Mouse (Mus musculus): Measurements from ENCODE around the gene Serpina16. TPM values are rescaled to one million over a fixed set of nuclear protein-coding genes. Genes with fewer than 3 reads are reported as not detected.

Gene Serpina16
- polyA plus RNA-seq, 1 experiment from 2014 or later = not detected

GRCm38 (mm10) chr12:103656848-103657626 is 18.9 kb downstream of the Serpina16 start, which contains the start of gene Serpina6:
Serpina6 (minus strand) TSS chr12:103657212.
- Histone ChIP-seq H3K4me2 (no peak within 1 kb of the TSS), H3K27ac (no peak within 1 kb of the TSS), H3K4me3 (no peak within 1 kb of the TSS), H3K9me3 (replicated peaks) (no peaks in the 10 kb centered on the region), H3K4me1 (replicated peaks) (no peaks in the 10 kb centered on the region), H3K27me3 (no peaks in the 10 kb centered on the region), H3K9ac (no peak within 1 kb of the TSS), H3K36me3 (no peaks in the 10 kb centered on the region)
- 75% methylated on average over 9 of the region's 9 CpGs for WGBS
- ATAC-seq (replicated peaks; ENCODE audit: insufficient number of reproducible peaks, insufficient read depth, low FRiP score, low read depth) = no peak

DNA sequence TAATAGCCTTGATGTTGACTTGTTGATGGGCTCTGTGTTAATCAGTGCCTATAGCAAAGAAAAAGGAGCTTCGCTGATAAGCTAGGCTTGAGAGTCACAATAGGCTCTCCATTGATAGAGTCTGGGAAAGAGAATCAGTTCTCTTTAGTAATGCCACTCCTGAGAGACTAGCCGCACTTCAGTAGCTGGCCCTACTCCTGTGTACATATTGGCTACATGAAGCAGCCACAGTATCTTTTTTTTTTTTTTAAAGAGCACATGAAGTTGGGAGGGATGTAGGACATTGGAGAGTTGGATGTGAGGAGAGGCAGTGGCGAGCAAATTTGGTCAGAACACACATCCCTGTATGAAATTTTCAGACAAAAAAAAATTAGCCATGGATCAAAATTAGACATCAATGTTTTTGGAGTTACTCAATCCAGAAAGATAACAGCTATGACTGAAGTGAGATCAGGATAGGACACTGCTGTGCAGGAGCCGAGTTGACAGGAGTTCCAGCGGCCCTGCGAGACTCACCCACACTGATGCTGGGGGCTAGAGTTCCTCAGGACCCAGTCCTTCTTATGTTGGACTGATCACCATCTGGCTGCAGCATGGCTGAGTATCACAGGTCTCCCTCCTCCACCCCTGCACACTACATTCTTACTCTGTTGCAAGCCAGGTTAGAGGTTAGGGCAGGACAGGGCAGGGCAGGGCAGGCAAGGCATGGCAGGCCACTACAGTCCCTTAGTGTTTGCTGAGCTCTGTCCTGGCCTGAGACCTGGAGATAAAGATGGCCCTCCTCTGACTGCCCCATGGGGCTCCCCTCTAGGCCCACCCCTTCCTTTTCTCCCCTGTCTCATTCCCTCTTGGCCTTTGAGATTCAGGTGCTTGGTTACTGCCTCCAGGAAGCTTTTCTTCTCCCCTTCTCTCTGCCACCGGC is 20.6 kb downstream of the Serpina16 start:
- H3K27me3 ChIP-seq = no peaks in the 10 kb centered on the region
- no peaks in the 10 kb centered on the region for H3K4me1 ChIP-seq (replicated peaks)
- no peak overlapping the region for H3K4me2 ChIP-seq
- no peaks in the 10 kb centered on the region for H3K9me3 ChIP-seq (replicated peaks)
- H3K9ac ChIP-seq = no peak overlapping the region
- 67% methylated on average over 7 of the region's 7 CpGs for WGBS
- H3K27ac ChIP-seq = no peak overlapping the region
- 0 out of 2 replicates have a peak, but pooled peaks have one; percentile 60 for ATAC-seq (replicated peaks; ENCODE audit: insufficient number of reproducible peaks, insufficient read depth, low FRiP score, low read depth)
- no peaks in the 10 kb centered on the region for H3K36me3 ChIP-seq
- H3K4me3 ChIP-seq = no peak overlapping the region

DNA sequence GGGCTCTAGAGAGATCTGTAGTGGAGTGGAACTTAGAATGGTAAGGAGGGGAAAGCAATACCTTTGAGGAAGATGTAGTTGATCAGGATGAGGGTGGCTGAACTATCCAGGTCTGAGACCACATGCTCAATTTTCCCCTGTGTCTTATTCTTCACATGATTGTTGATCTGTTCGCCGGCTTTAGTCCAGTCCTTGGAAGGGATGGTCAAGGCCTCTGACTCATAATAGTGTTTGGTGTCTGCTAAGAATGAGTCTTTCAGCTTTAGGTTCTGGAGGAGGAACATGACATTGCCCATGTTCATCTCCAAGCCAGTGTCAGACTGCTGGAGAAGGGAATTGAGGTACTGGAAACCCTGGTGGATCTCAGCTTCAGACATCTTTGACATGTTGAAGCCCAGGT is 22.1 kb downstream of the Serpina16 start:
- Histone ChIP-seq H3K4me2 (no peak overlapping the region), H3K4me3 (no peak overlapping the region), H3K4me1 (replicated peaks) (no peaks in the 10 kb centered on the region), H3K9me3 (replicated peaks) (no peaks in the 10 kb centered on the region), H3K9ac (no peak overlapping the region), H3K36me3 (no peaks in the 10 kb centered on the region), H3K27me3 (no peaks in the 10 kb centered on the region), H3K27ac (no peak overlapping the region)
- no peak for ATAC-seq (replicated peaks; ENCODE audit: insufficient number of reproducible peaks, insufficient read depth, low FRiP score, low read depth)
- 100% methylated on average over 2 of the region's 2 CpGs for WGBS

- 64% methylated on average over 2 of the region's 2 CpGs for WGBS
- no peak for ATAC-seq (replicated peaks; ENCODE audit: insufficient number of reproducible peaks, insufficient read depth, low FRiP score, low read depth)
- Histone ChIP-seq H3K4me3 (no peak overlapping the region), H3K27me3 (no peaks in the 10 kb centered on the region), H3K9me3 (replicated peaks) (no peaks in the 10 kb centered on the region), H3K4me2 (no peak overlapping the region), H3K9ac (no peak overlapping the region), H3K27ac (no peak overlapping the region), H3K36me3 (no peaks in the 10 kb centered on the region), H3K4me1 (replicated peaks) (no peaks in the 10 kb centered on the region)
These were observed 29.6 kb downstream of the Serpina16 start for GRCm38 (mm10) chr12:103646314-103646713.

GRCm38 (mm10) chr12:103644601-103645000 is 31.3 kb downstream of the Serpina16 start:
- no peaks in the 10 kb centered on the region for H3K36me3 ChIP-seq
- no peaks in the 10 kb centered on the region for H3K27me3 ChIP-seq
- H3K4me3 ChIP-seq = no peak overlapping the region
- H3K9me3 ChIP-seq (replicated peaks) = no peaks in the 10 kb centered on the region
- 25% methylated on average over 5 of the region's 5 CpGs for WGBS
- H3K27ac ChIP-seq = no peak overlapping the region
- no peak overlapping the region for H3K9ac ChIP-seq
- no peak for ATAC-seq (replicated peaks; ENCODE audit: insufficient number of reproducible peaks, insufficient read depth, low FRiP score, low read depth)
- no peak overlapping the region for H3K4me2 ChIP-seq
- H3K4me1 ChIP-seq (replicated peaks) = no peaks in the 10 kb centered on the region

DNA sequence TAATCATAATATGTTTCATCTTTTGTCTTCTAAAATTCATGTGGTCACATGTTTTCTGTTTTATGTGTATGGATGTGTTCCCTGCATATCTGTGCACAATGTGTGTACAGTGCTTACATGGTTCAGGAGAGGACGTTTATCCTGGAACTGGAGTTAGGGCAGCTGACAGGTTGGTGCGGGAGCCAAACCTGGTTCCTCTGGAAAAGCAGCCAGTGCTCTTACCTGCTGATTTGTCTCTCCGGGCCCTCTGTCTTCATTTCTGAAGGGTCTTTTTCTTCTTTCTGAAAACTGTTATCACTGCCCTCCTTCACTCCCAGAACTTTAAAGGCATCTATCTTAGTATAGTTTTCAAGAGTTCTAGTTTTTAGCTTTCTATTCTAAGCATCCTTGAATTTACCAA is 32.1 kb downstream of the Serpina16 start:
- H3K27ac ChIP-seq = no peak overlapping the region
- H3K9me3 ChIP-seq (replicated peaks) = no peaks in the 10 kb centered on the region
- no peak overlapping the region for H3K4me2 ChIP-seq
- ATAC-seq (replicated peaks; ENCODE audit: insufficient number of reproducible peaks, insufficient read depth, low FRiP score, low read depth) = no peak
- H3K4me3 ChIP-seq = no peak overlapping the region
- H3K4me1 ChIP-seq (replicated peaks) = no peaks in the 10 kb centered on the region
- H3K36me3 ChIP-seq = no peaks in the 10 kb centered on the region
- H3K27me3 ChIP-seq = no peaks in the 10 kb centered on the region
- WGBS = 82% methylated on average over 3 of the region's 3 CpGs
- no peak overlapping the region for H3K9ac ChIP-seq

- Histone ChIP-seq H3K9me3 (replicated peaks) (no peaks in the 10 kb centered on the region), H3K36me3 (no peaks in the 10 kb centered on the region), H3K27ac (no peak overlapping the region), H3K4me3 (no peak overlapping the region), H3K9ac (no peak overlapping the region), H3K4me1 (replicated peaks) (no peaks in the 10 kb centered on the region), H3K4me2 (no peak overlapping the region), H3K27me3 (no peaks in the 10 kb centered on the region)
- ATAC-seq (replicated peaks; ENCODE audit: insufficient number of reproducible peaks, insufficient read depth, low FRiP score, low read depth) = no peak
- WGBS = 0% methylated on average over 2 of the region's 2 CpGs
These were observed 32.6 kb downstream of the Serpina16 start for GRCm38 (mm10) chr12:103643336-103643735.

GRCm38 (mm10) chr12:103635846-103636245 is 40.1 kb downstream of the Serpina16 start:
- Histone ChIP-seq H3K9ac (no peak overlapping the region), H3K9me3 (replicated peaks) (no peaks in the 10 kb centered on the region), H3K27me3 (no peaks in the 10 kb centered on the region), H3K4me3 (no peak overlapping the region), H3K4me1 (replicated peaks) (no peaks in the 10 kb centered on the region), H3K36me3 (no peaks in the 10 kb centered on the region), H3K27ac (no peak overlapping the region), H3K4me2 (no peak overlapping the region)
- ATAC-seq (replicated peaks; ENCODE audit: insufficient number of reproducible peaks, insufficient read depth, low FRiP score, low read depth) = no peak
- 81% methylated on average over 2 of the region's 2 CpGs for WGBS

DNA sequence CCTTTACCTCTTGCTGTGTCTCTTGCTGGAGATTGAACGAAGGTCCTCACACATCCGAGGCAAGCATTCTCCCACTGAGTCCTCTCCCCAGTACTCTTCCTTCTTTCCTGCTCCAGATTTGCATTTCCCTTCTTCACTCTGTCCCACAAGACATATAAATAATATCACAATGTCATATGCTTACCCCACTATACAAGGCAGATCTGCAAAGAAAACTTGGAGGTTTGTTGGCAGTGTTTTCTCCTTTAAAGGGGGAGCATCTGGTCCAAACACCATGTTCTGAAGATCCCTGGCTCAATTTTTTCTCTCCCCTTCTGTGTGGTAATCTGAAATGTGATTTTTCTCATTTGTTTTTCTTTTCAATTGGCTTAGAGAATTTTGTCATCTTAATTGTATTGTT is 41.5 kb downstream of the Serpina16 start:
- 68% methylated on average over 2 of the region's 2 CpGs for WGBS
- Histone ChIP-seq H3K27ac (no peak overlapping the region), H3K4me2 (no peak overlapping the region), H3K4me1 (replicated peaks) (no peaks in the 10 kb centered on the region), H3K9me3 (replicated peaks) (no peaks in the 10 kb centered on the region), H3K27me3 (no peaks in the 10 kb centered on the region), H3K9ac (no peak overlapping the region), H3K4me3 (no peak overlapping the region), H3K36me3 (no peaks in the 10 kb centered on the region)
- no peak for ATAC-seq (replicated peaks; ENCODE audit: insufficient number of reproducible peaks, insufficient read depth, low FRiP score, low read depth)

DNA sequence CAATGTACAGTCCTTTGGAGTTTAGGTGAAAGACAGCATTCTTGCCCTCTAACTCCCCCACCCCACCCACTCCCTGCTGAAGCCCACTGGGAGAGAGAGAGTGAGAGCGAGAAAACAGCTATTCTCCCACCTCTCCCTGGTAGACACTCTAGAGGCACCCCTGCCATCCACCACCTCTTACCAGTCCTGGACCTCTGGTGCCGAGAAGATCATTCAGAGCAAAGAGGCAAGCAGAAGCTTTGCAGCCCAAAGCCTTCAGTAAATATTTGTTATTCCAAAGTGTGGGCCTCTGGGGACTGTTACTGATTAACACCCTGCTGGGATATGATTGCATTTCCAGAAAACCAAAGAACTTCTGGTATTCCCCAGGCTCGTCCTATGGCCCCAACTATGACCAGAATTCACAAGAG is 44.7 kb downstream of the Serpina16 start, which contains the start of gene Serpina10:
TSS of gene Serpina10 (minus strand) at position 242 of the 410 bp plus-strand sequence.
- Histone ChIP-seq H3K9ac (no peak within 1 kb of the TSS), H3K27ac (no peak within 1 kb of the TSS)
- 67% methylated on average over 3 of the region's 3 CpGs for WGBS

More for the DNA sequence above, 44.7 kb downstream of the Serpina16 start, which contains the start of gene Serpina10:
- Histone ChIP-seq H3K4me2 (no peak within 1 kb of the TSS), H3K9me3 (replicated peaks) (no peaks in the 10 kb centered on the region), H3K36me3 (no peaks in the 10 kb centered on the region), H3K4me3 (no peak within 1 kb of the TSS), H3K27me3 (no peaks in the 10 kb centered on the region), H3K4me1 (replicated peaks) (no peaks in the 10 kb centered on the region)
- ATAC-seq (replicated peaks; ENCODE audit: insufficient number of reproducible peaks, insufficient read depth, low FRiP score, low read depth) = no peak

Data from heart, embryonic 15.5 days (tissue).